Mouse (Mus musculus) left cerebral cortex, postnatal 14 days (tissue): ENCODE data around the gene Gdpd3. TPM values are rescaled to one million over a fixed set of nuclear protein-coding genes. Genes with fewer than 3 reads are reported as not detected.
"Not testable (repeated sequence)": the region's sequence is repeated elsewhere in the genome, so short reads cannot be mapped to it uniquely, and the experiment has no call there.

ENCODE experiments used
- DNase-seq, 2 experiments: peaks; one replicate each; pipeline ENCODE4 v3.0.0; 2021 to 2022; ENCODE audit warnings: low spot score in 2 of 2, mixed read lengths in 1 of 2
- intact Hi-C: fragments of 180-260 bp; cut with DNase I; formaldehyde crosslinking; loops from one replicate; pipeline ENCODE4 v1.15.1; 2025
- long read RNA-seq, 2 experiments: library from polyadenylated mRNA; stranded (forward); transcript quantifications; one replicate each; pipeline ENCODE4 v2.0.0; 2021
- total RNA-seq, 2 experiments: library from RNA; stranded (reverse); gene quantifications; 2 replicates each; pipeline ENCODE4 v1.2.3; 2021

Gdpd3 gene
- total RNA-seq: 1 to 10 TPM; 2.0 to 2.5 TPM
- long read RNA-seq, experiment 1, partial matches to known transcripts: 0 of 1 reads
- long read RNA-seq, experiment 1, other reads (novel, unspliced or antisense): 1 of 1 reads
- long read RNA-seq, experiment 2, partial matches to known transcripts: 0 of 1 reads
- long read RNA-seq, experiment 2, other reads (novel, unspliced or antisense): 1 of 1 reads

DNA sequence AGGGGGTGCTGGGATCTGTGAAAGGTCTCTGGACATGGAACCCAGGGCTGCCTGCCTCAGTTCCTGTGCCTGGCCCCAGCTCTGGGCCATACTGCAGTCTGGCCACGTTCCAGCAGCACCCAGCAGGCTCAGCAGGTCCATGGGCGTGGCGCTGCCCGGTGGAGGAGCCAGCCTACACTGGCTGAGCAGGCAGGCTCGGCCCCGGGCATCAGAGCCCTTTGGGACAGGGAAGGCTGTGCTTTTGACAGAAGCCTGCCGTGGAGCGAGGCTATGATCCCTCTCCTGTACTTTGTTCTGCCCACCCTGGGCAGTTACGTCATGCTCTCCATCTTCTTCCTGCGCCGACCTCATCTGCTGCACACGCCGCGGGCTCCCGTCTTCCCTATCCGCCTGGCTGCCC, at the start of gene Gdpd3:
Gdpd3 (plus strand) TSS at position 134 of the 400 bp plus-strand sequence.
- intact Hi-C loops: no loop called here
- DNase-seq: no peak

DNA sequence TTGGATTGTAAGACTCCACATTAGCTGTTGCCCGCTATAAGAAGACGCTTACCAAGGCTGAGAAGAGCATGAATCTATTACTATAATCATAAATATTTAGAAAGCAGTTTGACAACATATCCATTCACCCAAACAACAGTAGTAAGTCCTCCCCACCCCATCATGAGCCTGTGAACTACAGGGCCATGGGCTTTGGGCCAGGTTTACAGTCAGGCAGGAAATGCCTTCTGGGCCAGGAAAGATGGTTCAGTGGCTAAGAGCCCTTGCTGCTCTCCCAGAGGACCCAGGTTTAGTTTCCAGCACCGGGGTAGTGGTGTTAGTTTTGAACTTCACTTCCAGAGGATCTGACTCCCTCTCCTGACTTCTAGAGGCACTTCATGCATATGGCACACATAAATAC, 48.6 kb upstream of the Gdpd3 start:
- intact Hi-C loops: no loop called here
- DNase-seq: no peak

DNA sequence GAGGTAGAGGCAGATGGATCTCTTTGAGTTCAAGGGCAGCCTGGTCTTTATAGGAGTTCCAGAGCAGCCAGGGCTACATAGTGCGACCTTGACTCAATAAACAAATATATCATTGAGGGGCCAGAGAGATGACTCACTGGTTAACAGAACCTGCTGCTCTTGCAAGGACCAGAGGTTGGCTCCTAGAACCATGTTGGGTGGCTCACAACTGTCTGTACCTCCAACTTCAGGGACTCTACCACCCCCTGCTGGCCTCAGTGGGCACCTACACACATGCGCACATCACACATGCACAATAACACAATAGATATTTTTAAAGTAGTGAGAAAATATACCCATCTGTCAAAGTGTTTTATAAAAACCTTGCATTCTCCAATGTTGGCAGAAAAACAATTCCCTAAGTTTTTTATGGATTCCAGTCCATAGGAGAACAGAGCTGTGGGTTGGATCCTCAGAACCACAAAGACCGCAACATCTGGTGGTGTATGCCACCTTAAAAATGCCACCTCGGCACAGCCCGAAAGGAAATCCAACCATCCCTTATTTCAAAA, 47.3 kb upstream of the Gdpd3 start:
- no peak for DNase-seq
- intact Hi-C loops: no loop called here

GRCm38 (mm10) chr7:126721635-126722034, 44.5 kb upstream of the Gdpd3 start:
- DNase-seq: no peak
- intact Hi-C loops: no loop called here

DNA sequence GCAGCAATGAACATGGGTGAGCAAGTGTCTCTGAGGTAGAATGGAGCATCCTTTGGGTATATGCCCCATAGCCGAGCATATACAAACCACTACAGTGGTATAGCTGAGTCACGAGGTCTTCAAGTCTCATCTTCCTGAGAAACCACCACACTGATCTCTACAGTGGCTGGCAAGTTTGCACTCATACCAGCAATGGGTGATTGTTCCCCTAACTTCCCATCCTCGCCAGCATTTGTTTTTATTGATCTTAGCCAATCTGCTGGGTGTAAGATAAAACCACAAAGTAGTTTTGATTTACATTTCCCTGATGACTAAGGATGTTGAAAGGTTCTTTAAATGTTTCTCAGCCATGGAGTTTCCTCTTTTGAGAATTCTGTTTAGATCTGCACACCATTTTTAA, 41.1 kb upstream of the Gdpd3 start:
- DNase-seq: no peak
- intact Hi-C loops: no loop called here

- no peak for DNase-seq
- intact Hi-C loops: no loop called here
Observed at GRCm38 (mm10) chr7:126725667-126726066, 40.5 kb upstream of the Gdpd3 start.

GRCm38 (mm10) chr7:126730256-126730789, 35.8 kb upstream of the Gdpd3 start:
- intact Hi-C loops, DNase-seq: not testable (repeated sequence)

DNA sequence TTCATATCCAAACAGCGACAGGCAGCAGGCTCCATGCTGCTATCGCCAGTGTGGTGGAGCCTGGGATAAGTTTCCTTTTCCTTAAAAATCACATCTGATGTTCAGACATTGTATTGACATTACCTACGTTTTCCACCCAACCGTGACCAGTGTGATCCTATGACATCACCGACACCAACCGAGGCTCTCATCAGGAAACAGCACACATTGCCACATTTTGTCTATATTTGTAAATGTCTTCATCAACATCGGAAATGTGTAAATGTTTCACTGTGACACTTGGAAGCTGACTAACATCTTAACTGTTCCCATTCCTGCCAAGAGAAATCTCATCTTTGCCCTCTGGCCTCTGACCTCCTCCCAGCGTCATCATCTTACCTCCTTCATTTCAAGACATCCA, 30.0 kb upstream of the Gdpd3 start:
- intact Hi-C loops: no loop called here
- DNase-seq: no peak

DNA sequence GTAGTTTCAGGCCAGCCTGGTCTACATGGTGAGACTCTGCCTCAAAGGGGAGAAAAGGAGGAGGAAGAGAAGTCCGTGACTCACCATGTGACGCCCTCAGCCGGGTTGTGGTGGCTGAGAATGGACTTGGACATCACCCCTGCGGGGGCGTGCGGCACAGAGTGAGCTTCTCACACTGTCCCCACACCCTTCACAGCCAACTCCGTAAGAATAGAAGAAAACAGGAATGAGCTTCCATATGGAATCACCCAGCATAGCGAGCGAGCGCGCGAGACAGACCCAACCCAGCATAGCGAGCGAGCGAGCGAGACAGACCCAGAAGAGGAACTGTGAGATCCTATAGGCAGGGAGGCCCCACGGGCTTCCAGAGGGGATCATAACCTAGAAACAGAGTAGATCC, 26.6 kb upstream of the Gdpd3 start:
- intact Hi-C loops: no loop called here
- peak in 1 of 2 experiments; percentile 78 for DNase-seq

GRCm38 (mm10) chr7:126740132-126740735, 25.9 kb upstream of the Gdpd3 start:
- intact Hi-C loops: no loop called here
- no peak for DNase-seq

DNA sequence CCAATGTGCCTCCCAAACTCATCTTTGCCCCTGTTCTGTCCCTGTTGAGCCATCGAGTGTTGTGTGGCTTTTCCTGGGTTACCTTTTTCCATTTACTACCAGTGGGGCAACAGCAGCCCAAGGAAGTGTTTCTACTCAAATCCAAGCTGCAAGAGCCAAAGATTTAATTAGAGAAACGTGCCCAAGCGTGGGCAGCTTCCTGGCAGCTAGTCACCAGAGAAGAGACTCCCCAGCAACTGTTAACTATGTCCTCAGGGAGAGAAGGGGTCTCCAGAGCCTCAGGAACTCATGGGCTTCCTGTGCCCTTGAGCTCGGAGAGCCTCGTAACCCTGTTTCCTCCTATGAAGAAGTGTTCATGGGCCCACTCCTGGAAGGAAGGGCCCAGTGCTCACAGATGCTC, 25.2 kb upstream of the Gdpd3 start:
- intact Hi-C loops: no loop called here
- no peak for DNase-seq

DNA sequence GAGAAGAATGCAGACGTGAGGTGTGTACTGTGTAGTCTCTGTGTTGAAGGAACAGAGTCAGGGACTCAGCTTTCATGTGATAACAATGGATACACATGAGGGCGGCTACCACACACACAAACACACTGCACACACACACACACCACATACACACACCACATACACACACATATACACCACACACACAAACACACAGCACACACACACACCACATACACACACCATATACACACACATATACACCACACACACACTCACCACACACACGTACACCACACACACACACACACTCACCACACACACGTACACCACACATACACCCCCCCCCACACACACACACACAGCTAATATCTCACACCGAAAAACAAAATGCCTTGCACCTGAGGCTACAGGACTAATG, 24.7 kb upstream of the Gdpd3 start:
- no peak for DNase-seq
- intact Hi-C loops: no loop called here

DNA sequence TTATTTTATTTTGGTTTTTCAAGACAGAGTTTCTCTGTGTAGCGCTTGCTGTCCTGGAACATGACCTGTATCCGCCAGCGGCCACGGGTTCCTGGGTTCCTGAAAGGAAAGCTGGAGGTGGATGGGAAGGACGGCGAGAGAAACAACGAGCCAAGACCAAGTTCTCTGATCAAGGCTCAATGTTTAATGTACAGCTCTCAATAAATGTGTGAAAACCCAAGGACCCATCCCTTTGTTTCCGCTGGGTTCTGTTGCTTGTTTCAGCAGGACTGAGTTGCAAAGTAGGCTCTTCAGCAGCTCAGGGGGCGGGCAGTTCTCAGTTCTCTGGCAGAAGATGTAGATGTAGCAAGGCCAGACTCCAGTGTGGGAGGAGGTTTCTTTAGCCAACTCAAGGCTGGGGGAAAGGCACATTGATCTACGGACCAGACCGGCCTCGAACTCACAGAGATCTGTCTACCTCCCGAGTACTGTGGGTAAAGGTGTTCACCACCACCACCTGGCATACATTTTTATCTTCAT, 24.1 kb upstream of the Gdpd3 start:
- DNase-seq: no peak
- intact Hi-C loops: no loop called here

DNA sequence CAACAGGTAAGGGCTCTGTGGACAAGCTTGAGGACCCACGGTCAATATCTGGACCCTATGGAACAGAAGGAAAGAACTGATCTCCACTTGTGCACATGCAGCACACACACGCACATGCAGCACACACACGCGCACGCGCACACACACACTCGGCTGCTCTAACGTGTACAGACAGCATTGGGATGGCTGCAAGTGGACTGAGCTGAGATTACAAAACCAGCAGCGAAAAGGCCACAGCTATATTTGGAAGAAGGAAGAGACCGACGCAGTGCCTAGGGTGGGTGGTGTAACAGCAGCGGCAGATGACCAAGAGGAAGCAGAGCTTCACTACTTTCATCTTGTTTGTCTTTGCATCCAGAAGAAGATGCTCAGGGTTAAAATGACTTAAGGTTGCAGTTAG, 20.1 kb upstream of the Gdpd3 start:
- DNase-seq: no peak
- intact Hi-C loops: no loop called here

GRCm38 (mm10) chr7:126746798-126747197, 19.3 kb upstream of the Gdpd3 start:
- intact Hi-C loops: no loop called here
- DNase-seq: no peak

GRCm38 (mm10) chr7:126748824-126749223, 17.3 kb upstream of the Gdpd3 start:
- intact Hi-C loops: no loop called here
- DNase-seq: no peak

DNA sequence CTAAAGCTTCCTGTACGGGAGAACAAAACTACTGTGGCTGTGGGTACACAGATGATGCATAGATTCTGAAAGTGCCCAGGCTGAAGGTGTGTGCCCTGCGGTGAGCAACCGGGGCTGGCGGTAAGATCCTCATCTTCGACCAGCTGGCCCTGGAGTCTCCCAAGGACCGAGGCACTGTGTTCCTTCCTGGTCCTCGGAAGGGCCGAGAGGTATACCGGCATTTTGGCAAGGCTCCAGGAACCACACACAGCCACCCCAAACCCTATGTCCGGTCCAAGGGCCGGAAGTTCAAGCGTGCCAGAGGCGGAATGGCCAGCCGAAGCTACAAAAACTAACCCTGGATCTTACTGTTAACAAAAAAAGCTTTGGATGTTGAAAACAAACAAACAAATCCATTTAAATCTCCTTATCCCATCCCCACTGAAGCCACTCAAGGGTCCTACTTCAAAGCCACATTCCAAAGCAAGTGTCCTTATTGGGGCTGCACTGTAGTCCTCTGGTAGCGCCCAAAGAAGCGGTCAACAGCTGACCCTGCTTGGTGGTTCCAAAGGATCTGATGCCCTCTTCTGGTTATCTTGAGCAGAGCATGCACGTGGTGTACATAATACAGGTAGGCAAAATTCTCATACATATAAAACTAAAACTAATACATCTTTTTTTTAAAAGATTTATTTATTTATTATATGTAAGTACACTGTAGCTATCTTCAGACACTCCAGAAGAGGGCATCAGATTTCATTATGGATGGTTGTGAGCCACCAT, 16.4 kb upstream of the Gdpd3 start:
- intact Hi-C loops: no loop called here
- no peak for DNase-seq

- intact Hi-C loops: no loop called here
- peak; percentile 67 to 73 for DNase-seq
Observed at GRCm38 (mm10) chr7:126754866-126755265, 11.3 kb upstream of the Gdpd3 start.

- intact Hi-C loops: no loop called here
- DNase-seq: no peak
Observed at GRCm38 (mm10) chr7:126758539-126758938, 7.6 kb upstream of the Gdpd3 start.

- intact Hi-C loops: no loop called here
- DNase-seq: peak; percentile 91 to 94
Observed at GRCm38 (mm10) chr7:126759050-126759671, 7.0 kb upstream of the Gdpd3 start, which contains the start of gene Mapk3. Gene Mapk3 (plus strand): TSS chr7:126759601.
